Mouse (Mus musculus) thymus, postnatal 36 days (tissue): ENCODE data around the gene Plcb1.
A peak's percentile ranks its signal among the peaks of the same experiment; 100 is the strongest.

Source experiments
- DNase-seq, 2 experiments: peaks; one replicate each; pipeline ENCODE4 v3.0.0; 2022; ENCODE audit warnings: mixed read lengths in 2 of 2

The Plcb1 gene

DNA sequence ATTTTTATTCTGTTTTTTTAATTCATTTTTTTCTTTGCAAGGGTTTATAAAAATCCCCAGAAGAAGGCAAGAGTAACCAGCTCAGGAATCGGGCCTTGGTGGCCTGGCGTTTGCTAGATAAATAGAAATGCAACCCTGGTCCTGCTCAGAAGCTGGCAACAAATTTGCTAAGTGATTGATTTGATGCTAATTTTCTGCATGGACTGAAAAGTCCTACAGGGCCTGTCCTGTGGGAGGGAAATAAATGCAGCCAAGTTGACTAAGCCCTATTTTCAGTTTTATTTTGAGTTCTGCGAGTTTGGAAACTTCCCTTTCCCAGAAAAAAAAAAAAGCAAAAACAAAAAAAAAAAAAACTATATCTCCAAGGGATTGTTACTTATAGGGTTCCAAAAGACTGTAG lies 433.5 kb downstream of the Plcb1 start:
- no peak for DNase-seq

- no peak for DNase-seq
Observed at GRCm38 (mm10) chr2:135225604-135226025, 439.7 kb downstream of the Plcb1 start.

GRCm38 (mm10) chr2:135230262-135230661 lies 444.4 kb downstream of the Plcb1 start:
- no peak for DNase-seq

DNA sequence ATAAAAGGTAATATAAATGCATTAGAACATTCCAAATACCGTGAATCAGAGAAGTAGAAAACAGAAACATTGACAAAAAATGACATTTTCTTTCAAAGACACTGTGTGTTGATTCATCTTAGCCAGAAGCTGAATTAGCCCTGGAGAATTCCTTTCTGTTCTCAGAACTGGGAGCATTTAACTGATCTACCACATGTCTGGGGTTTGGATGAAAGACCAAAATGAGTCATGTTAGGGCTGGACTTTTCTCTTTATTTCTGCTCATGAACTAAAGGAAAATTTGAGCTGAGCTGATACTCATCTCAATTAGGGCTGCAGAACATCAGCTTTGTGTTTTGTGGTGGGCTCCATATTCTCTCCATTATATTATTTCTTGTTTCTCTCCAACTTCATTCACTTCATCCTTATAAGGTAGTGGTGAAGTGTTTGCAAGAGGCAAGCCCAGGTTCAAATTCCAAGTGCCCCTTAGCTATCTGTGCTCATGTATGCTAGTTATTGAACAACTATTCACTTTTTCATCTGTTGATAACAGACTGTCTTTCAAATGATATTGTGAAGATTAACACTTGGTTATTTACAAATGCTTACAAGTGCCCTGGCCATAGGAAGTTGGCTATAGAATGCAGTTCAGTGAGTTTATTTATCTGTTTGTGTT lies 456.9 kb downstream of the Plcb1 start:
- DNase-seq, result no peak

DNA sequence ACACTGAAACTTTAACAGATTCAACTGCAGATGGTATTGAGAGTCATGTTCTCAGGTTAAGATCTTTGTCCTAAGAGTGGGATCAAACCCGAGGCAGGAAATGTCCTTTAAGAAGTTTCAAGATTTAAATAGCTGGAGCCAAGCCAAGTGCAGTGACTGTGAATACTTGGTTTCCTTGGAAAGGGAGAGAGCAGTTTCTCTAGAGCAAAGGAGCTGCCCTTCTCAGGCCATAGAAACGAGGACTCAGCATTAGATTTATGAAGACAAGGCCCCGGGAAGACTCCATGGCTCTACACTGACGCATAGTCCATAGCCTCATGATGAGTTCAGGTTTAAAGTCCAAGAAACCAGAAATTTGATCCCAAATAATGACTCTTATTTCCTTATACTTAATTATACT lies 457.9 kb downstream of the Plcb1 start:
- no peak for DNase-seq

GRCm38 (mm10) chr2:135249925-135250324 lies 464.1 kb downstream of the Plcb1 start:
- no peak for DNase-seq

- no peak for DNase-seq
Observed at GRCm38 (mm10) chr2:135251821-135252315, 466.0 kb downstream of the Plcb1 start.

DNA sequence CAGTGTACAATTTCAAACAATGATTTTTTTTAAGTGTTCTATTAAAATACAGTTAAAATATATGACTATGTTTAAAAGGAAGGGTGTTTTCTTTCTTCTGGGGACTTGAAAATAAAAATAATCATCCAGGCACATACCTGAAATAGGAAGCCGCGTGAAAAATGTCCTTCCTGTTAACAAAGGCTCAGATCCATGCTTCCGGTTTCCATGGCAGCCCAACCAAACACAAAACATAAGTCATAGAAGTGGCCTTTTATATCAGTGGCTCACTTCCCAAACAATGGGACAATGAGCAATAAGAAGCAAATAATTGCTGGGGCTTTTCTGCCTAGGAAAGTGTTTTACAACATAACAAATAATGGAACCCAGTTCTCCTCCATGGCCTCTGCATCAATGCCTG lies 473.3 kb downstream of the Plcb1 start:
- no peak for DNase-seq

DNA sequence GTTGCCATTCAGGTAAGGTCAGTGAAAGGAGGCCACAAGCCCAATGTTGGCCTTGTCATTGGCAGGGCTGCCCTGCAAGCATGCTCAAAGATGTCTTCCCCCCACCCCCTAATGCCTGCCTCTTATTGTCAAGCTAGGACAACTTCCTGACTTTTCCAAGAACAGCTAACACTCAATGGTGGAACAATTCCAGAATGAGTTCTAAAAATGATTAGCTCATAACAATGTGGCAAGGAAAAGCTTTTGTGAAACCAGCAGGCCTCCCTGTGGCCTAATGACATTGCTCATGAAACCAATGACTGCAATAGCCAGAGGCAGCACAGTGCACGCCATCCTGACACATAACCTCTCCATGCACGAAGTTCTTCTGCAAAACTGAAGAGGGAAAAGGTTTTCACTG lies 478.1 kb downstream of the Plcb1 start:
- no peak for DNase-seq

DNA sequence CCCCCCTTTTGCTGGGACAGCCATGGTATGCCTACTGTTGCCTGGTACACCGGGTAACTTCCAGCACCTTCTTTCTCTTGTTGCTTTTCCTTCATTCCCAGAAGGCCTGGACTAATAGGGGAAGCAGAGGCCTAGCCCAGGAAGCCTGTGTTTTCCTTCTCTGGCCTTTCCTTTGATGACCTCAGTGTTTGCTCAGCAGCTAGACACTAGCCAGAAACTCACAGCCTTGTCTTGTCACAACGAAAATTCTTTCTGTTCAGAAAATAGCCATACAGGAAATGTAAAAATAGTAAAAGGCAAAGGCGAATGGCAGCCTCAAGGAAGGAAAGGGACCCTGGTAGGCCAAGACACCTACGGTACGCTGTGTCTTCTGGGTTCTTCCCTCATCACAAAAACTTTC lies 489.1 kb downstream of the Plcb1 start:
- no peak for DNase-seq

DNA sequence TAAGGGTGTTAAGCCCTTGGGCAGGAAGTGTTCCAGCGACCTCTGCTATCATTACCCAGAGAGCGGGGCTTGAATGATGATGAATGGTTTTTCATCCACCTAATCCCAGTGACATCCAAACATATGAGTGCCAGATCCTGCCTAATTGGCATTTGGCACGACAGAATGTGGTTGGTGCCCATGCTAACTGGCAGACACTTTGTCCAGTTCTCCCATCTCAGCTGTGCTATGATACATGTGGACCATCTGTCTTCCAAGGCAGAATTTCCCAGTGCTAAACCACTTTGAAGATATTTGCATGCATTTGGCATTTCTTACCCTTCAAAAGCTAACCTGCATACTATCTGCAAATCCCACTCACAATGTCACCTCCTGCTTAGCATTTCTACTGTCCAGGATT lies 492.6 kb downstream of the Plcb1 start:
- DNase-seq, result no peak

DNA sequence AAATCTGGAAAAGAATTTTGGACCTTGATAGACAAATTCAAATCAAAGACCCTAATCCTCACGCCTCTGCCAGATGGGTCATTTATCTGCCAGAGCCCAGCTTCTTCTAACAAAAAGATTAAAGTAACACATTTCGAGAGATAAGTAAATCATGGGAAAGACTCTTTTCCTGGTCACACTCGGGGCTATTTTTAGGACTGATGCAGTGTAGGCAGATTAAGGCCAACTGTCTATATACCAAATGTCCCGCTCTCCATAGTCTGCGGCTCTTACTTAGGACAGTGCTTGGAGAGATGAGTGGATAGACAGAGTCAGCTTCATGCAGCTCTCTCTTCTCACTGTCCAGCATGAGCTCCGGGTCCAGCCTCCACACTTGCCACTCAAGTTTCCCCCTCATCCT lies 493.2 kb downstream of the Plcb1 start:
- DNase-seq, result no peak

DNA sequence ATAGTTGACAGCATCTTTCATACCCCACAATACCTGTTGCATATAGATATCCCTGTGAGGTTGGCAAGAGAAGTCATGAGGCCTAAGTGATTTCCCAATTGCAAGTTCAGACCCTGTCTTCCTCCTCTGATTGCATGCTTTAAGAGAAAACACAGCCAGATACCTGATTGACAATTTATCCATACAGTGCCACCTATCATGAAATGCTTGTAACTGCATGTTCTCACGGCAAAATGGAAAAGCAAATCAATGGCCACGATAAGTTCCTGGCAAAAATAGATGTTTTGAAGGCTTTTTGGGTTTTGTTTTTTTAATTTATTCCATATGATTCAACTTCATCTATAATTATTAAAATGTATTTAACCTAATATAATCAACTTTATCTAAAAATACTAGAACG lies 497.9 kb downstream of the Plcb1 start:
- DNase-seq, result no peak

DNA sequence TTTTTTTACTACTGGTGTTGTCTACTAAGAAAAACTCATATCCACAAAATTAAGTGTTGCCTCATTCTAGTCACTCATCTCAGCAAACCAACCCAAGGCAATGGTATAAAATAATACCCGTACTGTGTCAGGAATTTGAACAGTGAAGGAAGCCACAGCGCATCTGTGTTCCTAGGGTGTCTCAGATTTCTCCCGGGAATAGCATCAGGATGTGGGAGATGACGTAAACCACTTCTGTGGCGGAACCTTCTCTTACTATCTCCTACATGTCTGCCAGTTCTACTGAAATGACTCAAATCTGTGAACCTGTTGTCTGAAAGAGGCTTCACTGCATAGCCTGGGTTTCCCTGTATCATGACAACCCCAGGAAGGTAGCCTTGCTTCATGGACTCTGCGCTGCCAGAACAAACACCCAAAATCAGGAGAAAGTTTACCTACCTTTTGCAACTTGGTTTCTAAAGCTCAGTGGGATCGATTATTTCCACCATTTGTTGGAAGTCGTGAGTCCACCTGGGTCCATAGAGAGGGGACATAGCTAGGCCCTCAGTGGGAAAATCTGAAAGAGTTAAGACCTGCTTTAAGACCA lies 510.4 kb downstream of the Plcb1 start:
- no peak for DNase-seq

GRCm38 (mm10) chr2:135300480-135300879 lies 514.6 kb downstream of the Plcb1 start:
- no peak for DNase-seq

DNA sequence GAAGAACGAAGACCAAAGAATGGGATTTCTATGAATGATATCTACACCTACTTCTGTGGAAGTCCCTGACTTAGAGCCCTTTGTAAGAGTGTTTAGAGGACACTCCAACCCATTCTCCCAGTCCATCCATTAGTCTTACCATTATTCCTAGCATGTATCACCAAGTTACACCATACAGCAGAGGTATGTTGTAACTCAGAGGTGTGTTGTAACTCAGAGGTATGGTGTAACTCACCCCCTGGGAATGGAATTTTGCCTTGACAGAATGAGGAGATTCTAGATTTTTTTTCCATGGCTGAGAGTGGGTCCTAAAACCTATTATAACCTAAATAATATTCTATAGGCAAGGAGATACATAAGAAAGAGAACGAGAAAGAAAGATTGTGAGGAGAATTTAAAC lies 516.6 kb downstream of the Plcb1 start:
- no peak for DNase-seq

DNA sequence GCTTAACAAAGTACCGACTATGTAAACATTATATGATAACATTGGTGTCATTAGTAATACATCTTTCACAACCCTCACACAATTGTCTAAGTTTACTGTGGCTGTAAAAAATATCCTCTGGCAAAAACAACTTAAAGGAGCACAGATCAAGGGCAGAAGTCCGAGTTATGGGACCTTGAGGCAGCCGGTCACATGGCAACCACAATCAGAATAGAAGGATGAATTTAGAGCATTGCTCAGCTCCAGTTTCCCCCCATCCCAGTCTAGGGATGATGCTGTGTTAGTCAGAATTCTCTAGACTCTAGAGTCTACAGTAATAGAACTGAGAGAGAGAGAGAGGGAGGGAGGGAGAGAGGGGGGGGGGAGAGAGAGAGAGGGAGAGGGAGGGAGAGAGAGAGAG lies 519.3 kb downstream of the Plcb1 start:
- no peak for DNase-seq

GRCm38 (mm10) chr2:135305736-135306471 lies 520.0 kb downstream of the Plcb1 start:
- no peak for DNase-seq

- no peak for DNase-seq
Observed at GRCm38 (mm10) chr2:135306472-135306771, 520.6 kb downstream of the Plcb1 start.

DNA sequence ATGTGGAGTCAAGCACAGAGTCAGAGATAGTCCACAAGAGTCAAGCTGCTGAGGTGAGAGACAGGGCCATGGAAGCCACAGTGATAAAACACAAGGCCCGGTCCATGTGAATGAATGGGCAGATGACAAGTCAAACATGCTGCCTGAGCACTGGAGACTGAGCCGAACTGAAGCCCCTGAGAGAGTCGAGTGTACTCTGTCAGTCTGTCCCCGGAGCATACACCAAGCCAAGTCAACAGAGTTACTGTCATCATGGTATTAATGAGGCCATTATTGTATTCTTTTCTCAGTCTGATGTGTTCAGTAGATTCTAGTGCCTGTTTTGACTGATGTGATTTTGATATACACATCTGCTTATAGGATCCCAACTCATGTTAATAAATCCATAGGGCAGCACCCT lies 521.9 kb downstream of the Plcb1 start:
- DNase-seq, result no peak

DNA sequence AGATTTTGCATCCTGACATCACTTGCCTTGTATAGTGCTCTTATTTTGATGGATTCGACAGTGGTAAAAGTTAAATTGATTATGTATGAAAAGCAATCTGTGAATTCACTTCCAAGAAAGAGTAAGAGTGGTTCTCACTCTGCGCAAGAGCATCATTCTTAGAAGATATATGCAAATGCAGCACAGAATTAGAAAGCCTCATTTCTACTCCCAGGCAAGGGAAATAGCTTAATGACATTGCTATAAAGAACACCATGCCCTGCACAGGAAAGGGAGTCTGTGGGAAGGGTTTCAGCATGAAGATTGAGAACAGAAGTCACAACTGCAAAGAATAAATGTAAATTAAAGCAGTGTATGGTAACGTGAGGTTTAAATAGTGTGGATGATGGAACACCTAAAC lies 530.1 kb downstream of the Plcb1 start:
- DNase-seq, result no peak

GRCm38 (mm10) chr2:135318136-135318535 lies 532.3 kb downstream of the Plcb1 start:
- no peak for DNase-seq

GRCm38 (mm10) chr2:135323276-135323954 lies 537.5 kb downstream of the Plcb1 start:
- DNase-seq, result no peak

DNA sequence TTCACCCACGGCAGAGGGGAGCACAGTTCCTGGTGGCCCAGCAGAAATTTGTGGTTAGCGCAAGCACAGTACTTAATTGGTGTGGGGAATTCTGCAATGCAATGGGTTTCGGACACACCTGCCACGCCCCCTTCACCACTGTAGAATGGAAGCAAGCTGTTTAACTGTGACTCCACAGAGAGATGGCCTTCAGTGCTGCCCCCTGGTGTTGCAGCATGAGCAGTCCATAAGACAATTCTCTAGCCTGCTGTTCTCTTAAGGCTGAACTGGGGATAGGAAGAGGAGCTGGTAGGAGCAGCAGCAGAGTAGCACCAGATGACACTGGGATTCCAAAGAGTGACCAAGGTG lies 538.1 kb downstream of the Plcb1 start:
- DNase-seq, result peak; percentile 8 to 10
